Mouse (Mus musculus): ENCODE data around the gene Cybrd1.

GRCm38 (mm10) chr2:71152170-71152569 lies 34.4 kb downstream of the Cybrd1 start:
- TF ChIP-seq CTCF (conservative IDR thresholded peaks at IDR 0.05; ENCODE audit: low read length): peak; percentile 86
- TF ChIP-seq POU5F1 (IDR thresholded peaks at IDR 0.05; ENCODE audit: borderline replicate concordance, low read length): no peak
